Mouse (Mus musculus): ENCODE results near the gene Fam149b.

The Fam149b gene

GRCm38 (mm10) chr14:20389446-20390079 lies 41.6 kb downstream of the Fam149b start:
- no peak for DNase-seq (ENCODE audit: low read depth in 2 of 2, low spot score in 2 of 2)

GRCm38 (mm10) chr14:20392326-20392725 lies 44.4 kb downstream of the Fam149b start:
- DNase-seq (ENCODE audit: low read depth in 2 of 2, low spot score in 2 of 2) = no peak

- DNase-seq (ENCODE audit: low read depth in 2 of 2, low spot score in 2 of 2) = peak; percentile 88 to 90
Measured at GRCm38 (mm10) chr14:20393205-20393913, 45.4 kb downstream of the Fam149b start, which contains the start of gene Mrps16. Gene Mrps16 (minus strand): TSS chr14:20393634.

- no peak for DNase-seq (ENCODE audit: low read depth in 2 of 2, low spot score in 2 of 2)
Measured at GRCm38 (mm10) chr14:20397220-20397619, 49.3 kb downstream of the Fam149b start.

GRCm38 (mm10) chr14:20398864-20399263 lies 50.9 kb downstream of the Fam149b start:
- DNase-seq (ENCODE audit: low read depth in 2 of 2, low spot score in 2 of 2) = peak in 1 of 2 experiments; percentile 30

GRCm38 (mm10) chr14:20400071-20400470 lies 52.1 kb downstream of the Fam149b start:
- no peak for DNase-seq (ENCODE audit: low read depth in 2 of 2, low spot score in 2 of 2)

GRCm38 (mm10) chr14:20422257-20422656 lies 74.3 kb downstream of the Fam149b start:
- no peak for DNase-seq (ENCODE audit: low read depth in 2 of 2, low spot score in 2 of 2)

- no peak for DNase-seq (ENCODE audit: low read depth in 2 of 2, low spot score in 2 of 2)
Measured at GRCm38 (mm10) chr14:20423046-20423445, 75.1 kb downstream of the Fam149b start.

- no peak for DNase-seq (ENCODE audit: low read depth in 2 of 2, low spot score in 2 of 2)
Measured at GRCm38 (mm10) chr14:20428593-20428992, 80.6 kb downstream of the Fam149b start.

GRCm38 (mm10) chr14:20429833-20430232 lies 81.9 kb downstream of the Fam149b start:
- DNase-seq (ENCODE audit: low read depth in 2 of 2, low spot score in 2 of 2) = no peak

- no peak for DNase-seq (ENCODE audit: low read depth in 2 of 2, low spot score in 2 of 2)
Measured at GRCm38 (mm10) chr14:20431726-20432125, 83.8 kb downstream of the Fam149b start.

GRCm38 (mm10) chr14:20432420-20432819 lies 84.5 kb downstream of the Fam149b start:
- no peak for DNase-seq (ENCODE audit: low read depth in 2 of 2, low spot score in 2 of 2)
